Mouse (Mus musculus) megakaryocyte, embryonic 14.5 days (primary cell): ENCODE measurements around the gene Slc36a4.

Source experiments
- FLI1 ChIP-seq: IDR thresholded peaks from 2 replicates; pipeline ENCODE4 v1.6.1; 2012; ENCODE audit warnings: low read length, inconsistent platforms, mixed read lengths
- GATA1 ChIP-seq: IDR thresholded peaks from 3 replicates; pipeline ENCODE4 v1.6.1; 2012; ENCODE audit warnings: mixed read lengths, low read length, inconsistent platforms, borderline replicate concordance

- TF ChIP-seq GATA1 (no peak), FLI1 (no peak)
Observed at GRCm38 (mm10) chr9:15715193-15715989, 5.9 kb downstream of the Slc36a4 start.
